Comparison of ENCODE assay signal across 10 mouse cellular contexts in genomic region chr6:100495131-100495530, GRCm38 (mm10).
DNase-seq lines count a peak whose midpoint lies in the region; ATAC-seq and TF ChIP-seq lines count a peak whose summit lies in the region.
"Had no signal": no experiment of that assay in that cellular context is flagged by ENCODE, and none has a peak within 500 bp of the region (broad histone marks: within the 10 kb centered on the region; RNA-seq: fewer than 3 reads in every experiment).

No protein-coding gene starts in this region.

- ATAC-seq in limb, embryonic 14.5 days (ENCODE audit: low FRiP score, low read depth), result peak; percentile 70
- ATAC-seq in stomach, embryonic 16.5 days (ENCODE audit: insufficient read depth, low FRiP score), result no peak; the same call in 1 of the 2 replicates

- H3K9me3 ChIP-seq in limb, embryonic 14.5 days (ENCODE audit: control insufficient read depth, low read length), result no peaks in the 10 kb centered on the region
- no peaks in the 10 kb centered on the region for H3K9me3 ChIP-seq in stomach, embryonic 16.5 days (replicated peaks; ENCODE audit: control insufficient read depth, low read length)
- H3K9me3 ChIP-seq: embryonic facial prominence, embryonic 12.5 days; liver, embryonic 13.5 days had no signal

- no peak overlapping the region for H3K9ac ChIP-seq in limb, embryonic 14.5 days (ENCODE audit: low read depth, low read length, severe bottlenecking)
- no peak overlapping the region for H3K9ac ChIP-seq in stomach, embryonic 16.5 days (ENCODE audit: low read length)
- H3K9ac ChIP-seq: embryonic facial prominence, embryonic 12.5 days; liver, embryonic 13.5 days had no signal

- no peak overlapping the region for H3K27ac ChIP-seq in limb, embryonic 14.5 days (replicated peaks; ENCODE audit: low read depth, low read length)
- H3K27ac ChIP-seq in stomach, embryonic 16.5 days (ENCODE audit: low read length), result peak overlapping the region; percentile 16; the same call in 1 of the 2 replicates
- H3K27ac ChIP-seq: embryonic facial prominence, embryonic 12.5 days; liver, embryonic 13.5 days had no signal

- no peak overlapping the region for H3K4me3 ChIP-seq in limb, embryonic 14.5 days (replicated peaks; ENCODE audit: low read length)
- H3K4me3 ChIP-seq in stomach, embryonic 16.5 days (replicated peaks; ENCODE audit: low read length), result no peak overlapping the region
- H3K4me3 ChIP-seq: embryonic facial prominence, embryonic 12.5 days; liver, embryonic 13.5 days had no signal

- H3K4me1 ChIP-seq in limb, embryonic 14.5 days (ENCODE audit: control insufficient read depth, insufficient read depth, low read length), result peaks cover 7% of the 10 kb centered on the region
- H3K4me1 ChIP-seq in stomach, embryonic 16.5 days (ENCODE audit: control insufficient read depth, insufficient read depth, low read length), result no peaks in the 10 kb centered on the region
- H3K4me1 ChIP-seq: liver, embryonic 13.5 days had no signal

- H3K36me3 ChIP-seq in limb, embryonic 14.5 days (ENCODE audit: control insufficient read depth, insufficient read depth, low read length), result no peaks in the 10 kb centered on the region
- H3K36me3 ChIP-seq in stomach, embryonic 16.5 days (ENCODE audit: control insufficient read depth, insufficient read depth, low read length), result no peaks in the 10 kb centered on the region
- H3K36me3 ChIP-seq: embryonic facial prominence, embryonic 12.5 days; liver, embryonic 13.5 days had no signal

- 54% methylated on average over 12 of the region's 12 CpGs for WGBS in limb, embryonic 14.5 days
- 44% methylated on average over 12 of the region's 12 CpGs for WGBS in stomach, embryonic 16.5 days

- H3K4me2 ChIP-seq in limb, embryonic 14.5 days (replicated peaks; ENCODE audit: low read depth, low read length, severe bottlenecking), result no peak overlapping the region
- no peak overlapping the region for H3K4me2 ChIP-seq in stomach, embryonic 16.5 days (ENCODE audit: low read depth, low read length)
- H3K4me2 ChIP-seq: embryonic facial prominence, embryonic 12.5 days; liver, embryonic 13.5 days had no signal

- peak; percentile 50 for DNase-seq in embryo, embryonic 10 days (ENCODE audit: low spot score)
- DNase-seq in embryo, embryonic 10.5 days (ENCODE audit: low spot score), result no peak
- DNase-seq in Muller cell, postnatal 12 days (ENCODE audit: inconsistent ontology term), result peak; percentile 52
- peak; percentile 18 to 37 for DNase-seq in heart, postnatal 36 days
- peak; percentile 78 for DNase-seq in limb, embryonic 14.5 days (ENCODE audit: low spot score)
- no peak for DNase-seq in yolk sac, embryonic 10.5 days (ENCODE audit: low spot score)
- DNase-seq in ovary, adult 18-20 months (ENCODE audit: low spot score), result no peak
- DNase-seq: liver, embryonic 13.5 days had no signal

- intact Hi-C loops in heart, postnatal 36 days (cut with DNase I), result no loop called here

- no peak for TF ChIP-seq POLR2A in limb, embryonic 14.5 days (IDR thresholded peaks at IDR 0.05; ENCODE audit: borderline replicate concordance, extremely low read depth, insufficient read depth, insufficient read length)

- no peaks in the 10 kb centered on the region for H3K27me3 ChIP-seq in limb, embryonic 14.5 days (ENCODE audit: control insufficient read depth, insufficient read depth, low read length)
- H3K27me3 ChIP-seq in stomach, embryonic 16.5 days (ENCODE audit: control insufficient read depth, insufficient read depth, low read length), result no peaks in the 10 kb centered on the region
- H3K27me3 ChIP-seq: liver, embryonic 13.5 days had no signal

Comparison
In these comparisons a context has a peak if more than half of its experiments do, and no peak if none do; other contexts are left out.
1. DNase-seq: peak in embryo, embryonic 10 days (single experiment), Muller cell, postnatal 12 days (single experiment), heart, postnatal 36 days (2 of 2) and limb, embryonic 14.5 days (single experiment); none in embryo, embryonic 10.5 days (single experiment), yolk sac, embryonic 10.5 days (single experiment) and ovary, adult 18-20 months (single experiment).